Mouse (Mus musculus) cerebellum, adult 9-11 months (tissue): ENCODE results near the gene Fastkd1.
"Not testable (repeated sequence)": the region's sequence is repeated elsewhere in the genome, so short reads cannot be mapped to it uniquely, and the experiment has no call there.

Experiments used
- DNase-seq: peaks from one replicate; pipeline ENCODE4 v3.0.0; 2022

The Fastkd1 gene

DNA sequence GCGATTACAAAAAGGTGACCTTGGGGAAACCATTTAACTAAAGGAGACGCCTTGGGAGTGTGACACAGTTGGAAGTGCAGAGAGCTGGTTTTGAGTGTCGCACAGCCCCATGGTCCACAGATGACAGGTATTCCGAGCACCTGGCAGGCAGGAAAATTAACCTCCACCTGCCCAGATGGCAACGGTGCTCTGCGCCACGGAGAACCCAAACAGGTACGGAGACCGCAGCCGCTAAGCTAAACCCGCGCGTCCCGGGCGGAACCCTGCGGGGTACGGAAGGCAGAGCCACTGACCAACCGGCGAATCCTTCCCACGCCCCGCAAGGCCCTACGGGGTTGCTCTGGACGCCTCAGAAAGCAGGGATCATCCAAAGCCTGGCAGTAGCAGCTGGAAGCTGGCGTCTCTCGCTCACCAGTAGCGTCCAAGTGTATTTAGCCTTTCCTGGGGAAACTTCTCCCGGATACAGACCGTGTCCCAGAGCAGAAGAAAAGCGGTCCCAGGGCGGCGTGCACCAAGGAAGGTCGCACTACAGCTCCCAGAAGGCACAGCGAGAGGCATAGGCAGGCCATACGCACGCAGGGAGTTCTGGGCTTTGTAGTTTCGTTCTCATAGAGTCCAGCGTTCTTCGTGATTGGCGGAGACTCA is at the start of gene Fastkd1:
TSS of gene Fastkd1 (minus strand) at position 536 of the 645 bp plus-strand sequence.
- peak; percentile 89 for DNase-seq

DNA sequence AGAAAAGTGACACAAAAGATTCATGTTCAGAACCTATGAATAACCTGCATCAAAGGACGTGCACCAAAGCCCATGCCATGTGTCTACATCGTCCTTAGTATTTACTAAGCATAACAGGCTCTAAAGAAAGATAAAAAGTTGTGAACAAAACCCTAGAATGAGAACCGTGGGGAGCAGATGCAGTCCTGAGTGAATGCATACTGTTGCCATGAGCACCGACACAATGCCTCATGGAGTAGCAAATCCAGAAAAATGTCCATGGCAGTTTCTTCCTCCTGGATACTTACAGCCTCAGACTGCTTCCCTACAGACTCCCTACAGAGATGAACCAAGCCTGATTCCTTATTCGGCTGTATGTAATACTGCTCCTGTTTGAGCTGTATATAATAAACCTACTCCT is 47.7 kb upstream of the Fastkd1 start:
- DNase-seq: no peak

DNA sequence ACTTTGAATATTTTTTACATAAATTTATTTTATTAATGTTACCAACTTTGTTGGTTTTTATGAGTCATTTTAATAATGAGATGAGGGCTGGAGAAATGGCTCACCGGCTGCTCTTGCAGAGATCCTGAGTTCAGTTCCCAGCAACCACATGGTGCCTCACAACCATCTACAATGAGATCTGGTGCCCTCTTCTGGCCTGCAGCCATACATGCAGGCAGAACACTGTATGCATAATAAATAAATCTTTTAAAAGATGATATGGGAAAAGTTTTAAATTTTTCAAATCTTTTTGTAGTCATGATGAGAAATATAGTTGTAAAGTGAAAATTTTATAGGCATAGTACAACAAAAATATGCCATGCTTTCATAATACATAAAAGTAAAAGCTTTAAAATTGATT is 31.8 kb upstream of the Fastkd1 start:
- no peak for DNase-seq

DNA sequence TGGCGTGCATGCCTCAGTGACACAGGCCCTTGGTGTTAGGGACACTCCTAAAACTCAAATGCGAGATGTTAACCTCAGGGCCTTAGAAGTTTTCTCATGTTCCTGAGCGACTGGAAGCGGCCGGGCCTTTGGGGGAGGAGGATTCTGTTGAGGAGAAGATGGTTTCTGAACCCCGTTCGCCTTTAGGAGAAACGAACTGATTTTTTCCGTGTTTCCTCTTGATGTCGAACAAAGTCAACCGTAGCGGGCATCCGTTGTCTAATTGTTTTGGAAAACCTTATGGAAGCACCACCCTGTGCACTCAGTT is 10.2 kb upstream of the Fastkd1 start:
- no peak for DNase-seq

DNA sequence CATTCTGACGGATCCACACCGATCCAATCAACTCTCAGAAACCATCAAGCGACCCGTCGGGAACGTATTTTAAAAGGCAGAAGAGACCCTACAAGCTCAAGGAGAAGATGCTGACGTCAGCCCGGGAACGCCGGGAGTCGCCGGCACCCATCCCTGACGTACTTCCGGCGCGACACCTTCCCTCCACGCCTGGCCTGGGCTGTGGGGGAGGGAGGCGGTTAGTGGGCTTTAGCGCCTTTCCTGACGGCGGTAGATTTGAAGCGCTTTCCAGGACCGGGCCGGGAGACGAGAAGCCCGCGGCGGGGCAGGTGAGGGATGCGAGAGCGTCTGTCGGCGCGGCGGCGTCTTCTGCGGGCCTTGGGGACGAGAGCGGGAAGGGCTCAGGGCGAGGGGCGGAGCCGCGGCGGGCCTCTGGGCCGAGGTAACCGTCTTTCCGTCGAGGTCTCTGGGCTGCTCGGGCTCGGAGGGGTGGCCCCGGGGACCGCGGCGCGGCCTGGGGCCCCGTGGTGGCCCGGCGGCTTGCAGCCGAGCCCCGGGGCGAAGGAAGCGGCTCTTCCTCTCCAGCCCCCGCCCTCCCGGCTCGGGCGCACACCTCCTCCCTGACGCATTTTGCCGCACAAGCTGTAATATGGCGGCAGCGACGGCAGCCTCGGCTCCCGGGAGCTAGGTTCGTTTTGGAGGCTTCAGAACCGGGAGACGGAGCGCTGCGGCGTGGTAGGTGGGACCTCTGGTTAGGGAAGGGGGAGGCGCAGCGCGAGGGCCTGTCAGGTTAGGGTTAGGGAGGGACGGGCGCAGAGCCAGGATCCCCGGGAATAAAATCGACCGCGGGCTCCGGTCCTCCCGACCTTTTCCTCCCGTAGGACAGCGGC is 9.6 kb upstream of the Fastkd1 start:
- DNase-seq: peak; percentile 92

DNA sequence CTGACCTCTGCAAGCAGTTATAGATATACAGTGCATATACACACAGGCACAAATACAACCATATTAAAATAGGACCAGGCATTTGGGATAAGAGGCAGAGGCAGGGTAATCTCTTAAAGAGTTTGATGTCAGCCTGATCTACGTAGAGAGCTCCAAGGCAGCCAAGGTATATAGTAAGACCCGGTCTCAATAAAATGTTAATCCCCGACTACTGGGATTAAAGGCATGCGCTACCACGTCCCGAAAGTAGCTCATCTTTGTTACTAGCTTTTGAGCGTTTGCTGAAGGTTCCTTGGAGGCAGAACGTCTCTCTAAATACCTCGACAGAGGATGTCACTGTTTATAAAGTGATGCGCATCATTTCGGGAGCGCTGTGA is 8.9 kb upstream of the Fastkd1 start, which contains the start of gene Ppig:
TSS of gene Ppig (plus strand) at position 273 of the 377 bp plus-strand sequence.
- DNase-seq: no peak

DNA sequence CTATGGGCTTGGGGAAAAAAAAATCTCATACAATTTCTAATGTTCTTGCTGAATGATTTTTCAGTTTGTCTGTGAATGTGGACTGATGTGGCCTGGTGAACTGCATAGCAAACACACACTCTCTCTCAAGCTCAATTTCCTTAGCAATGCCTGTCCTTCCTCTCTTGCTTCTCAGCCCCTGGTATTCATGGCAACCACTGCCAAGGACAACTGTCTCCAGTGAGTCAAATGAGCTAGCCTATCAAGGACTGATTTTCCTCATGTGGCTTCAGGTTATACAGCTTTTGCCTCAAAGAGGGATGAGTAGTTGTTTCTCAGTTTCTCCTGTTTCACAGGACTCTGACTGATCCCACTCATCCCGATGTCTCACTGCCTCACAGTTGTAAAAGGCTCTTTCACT is 5.8 kb upstream of the Fastkd1 start:
- no peak for DNase-seq

DNA sequence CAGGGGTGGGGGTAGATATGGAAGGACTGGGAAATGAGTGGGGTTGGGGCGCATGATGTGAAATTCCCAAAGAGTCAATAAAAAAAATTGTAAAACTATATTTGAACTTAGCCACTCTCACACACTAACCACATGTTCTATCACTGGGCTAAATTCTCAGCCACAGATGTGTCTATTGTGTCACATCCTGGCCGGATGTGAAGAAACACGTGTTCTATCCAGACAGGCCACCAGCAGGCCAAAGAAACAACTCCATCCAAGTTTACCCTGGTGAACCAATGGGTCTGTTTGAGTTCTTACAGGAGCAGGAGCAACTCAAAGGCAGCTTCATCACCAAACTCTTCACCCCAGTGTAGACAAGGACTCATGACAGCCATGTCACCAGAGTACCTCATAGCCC is 3.2 kb upstream of the Fastkd1 start:
- DNase-seq: no peak

DNA sequence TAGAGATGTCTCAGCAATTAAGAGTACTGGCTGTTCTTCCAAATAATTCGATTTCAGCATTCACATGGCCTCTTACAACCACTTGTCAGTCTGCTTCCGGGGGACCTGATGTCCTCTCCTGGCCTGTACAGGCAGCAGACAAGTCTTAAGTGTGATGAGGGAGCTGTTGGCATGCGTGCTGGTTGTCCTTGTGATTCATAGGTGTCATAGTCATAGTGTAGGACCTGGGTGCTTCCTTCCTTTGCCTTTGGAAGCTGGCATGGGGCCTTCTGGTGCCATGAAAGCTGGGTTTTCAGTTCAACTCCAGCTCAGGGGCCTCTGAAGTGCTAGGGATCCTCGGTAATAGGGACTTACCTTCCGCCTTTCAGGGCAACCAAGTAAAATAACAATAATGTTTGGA is 810 bp upstream of the Fastkd1 start:
- DNase-seq: peak; percentile 57

DNA sequence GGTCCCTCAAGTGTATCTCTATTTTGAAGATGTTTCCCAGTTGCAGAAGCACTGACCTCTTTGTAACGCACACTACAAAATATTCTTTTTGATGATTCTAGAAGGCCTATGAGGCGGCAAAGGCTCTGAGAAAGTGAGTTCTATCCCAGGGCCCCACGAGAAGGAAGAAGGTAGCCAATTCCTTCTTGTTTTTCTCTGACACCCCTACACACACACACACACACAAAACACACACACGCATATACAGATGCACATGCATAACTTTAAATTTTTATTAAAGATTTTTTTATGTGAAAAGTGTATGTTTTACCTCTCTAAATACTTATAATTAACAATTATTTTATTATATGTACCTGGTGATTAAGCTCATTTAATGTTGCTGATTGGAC is 304 bp upstream of the Fastkd1 start:
- no peak for DNase-seq

DNA sequence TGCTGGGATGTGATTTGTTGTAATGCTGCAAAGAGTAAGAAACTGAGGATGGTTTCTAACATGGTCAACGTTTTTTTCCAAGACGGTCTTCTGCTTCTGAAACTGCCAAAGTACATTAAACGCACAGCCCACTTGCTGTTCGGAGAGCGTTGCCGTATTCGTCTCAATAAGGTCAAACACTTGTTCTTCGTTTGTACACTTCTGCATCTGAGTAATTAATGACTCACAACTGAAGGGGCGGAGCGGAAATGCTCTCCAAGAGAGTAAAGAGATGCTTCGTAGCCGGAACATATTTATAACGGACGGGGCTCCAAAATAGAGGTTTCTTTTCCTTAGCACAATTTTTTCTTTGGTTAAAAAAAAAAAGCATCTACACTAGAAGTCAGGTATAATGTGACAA is 1.1 kb downstream of the Fastkd1 start:
- peak; percentile 19 for DNase-seq

DNA sequence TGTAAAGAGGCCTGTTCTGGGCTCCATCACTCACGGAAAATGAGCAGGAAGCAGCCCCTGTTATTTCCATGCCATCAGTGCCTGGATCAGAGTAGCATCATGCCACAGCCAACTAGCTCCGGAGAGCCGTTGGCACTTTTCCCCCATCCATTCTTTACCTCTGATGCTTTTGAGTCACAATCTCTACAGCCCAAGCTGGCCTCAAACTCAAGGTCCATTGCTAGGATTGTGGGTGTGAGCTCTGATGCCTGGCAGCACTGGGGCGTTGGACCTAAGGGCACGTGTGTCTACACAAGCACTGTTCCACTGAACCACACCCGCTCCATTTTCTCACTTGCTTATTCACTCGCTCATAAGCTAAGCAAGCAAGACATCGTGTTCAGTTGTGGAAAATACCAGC is 12.9 kb downstream of the Fastkd1 start:
- no peak for DNase-seq

DNA sequence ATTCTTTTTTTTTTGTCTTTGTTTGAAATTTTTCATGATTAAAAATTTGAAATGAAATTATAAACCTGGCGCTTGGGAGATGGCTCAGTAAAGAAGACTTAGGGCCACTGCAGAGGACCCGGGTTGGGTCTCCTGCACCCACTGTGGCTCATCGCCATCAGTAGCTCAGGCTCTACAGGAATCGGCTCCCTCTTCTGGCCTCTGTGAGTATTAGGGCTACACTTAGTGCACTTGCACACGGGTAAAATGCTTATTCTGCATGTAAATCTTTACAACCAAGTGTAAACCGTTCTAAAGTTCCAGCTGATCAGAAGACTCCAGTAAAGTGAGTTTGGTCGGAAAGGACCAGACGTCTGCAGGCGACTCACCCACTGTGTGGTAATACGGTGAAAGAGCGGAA is 19.8 kb downstream of the Fastkd1 start:
- DNase-seq: no peak

DNA sequence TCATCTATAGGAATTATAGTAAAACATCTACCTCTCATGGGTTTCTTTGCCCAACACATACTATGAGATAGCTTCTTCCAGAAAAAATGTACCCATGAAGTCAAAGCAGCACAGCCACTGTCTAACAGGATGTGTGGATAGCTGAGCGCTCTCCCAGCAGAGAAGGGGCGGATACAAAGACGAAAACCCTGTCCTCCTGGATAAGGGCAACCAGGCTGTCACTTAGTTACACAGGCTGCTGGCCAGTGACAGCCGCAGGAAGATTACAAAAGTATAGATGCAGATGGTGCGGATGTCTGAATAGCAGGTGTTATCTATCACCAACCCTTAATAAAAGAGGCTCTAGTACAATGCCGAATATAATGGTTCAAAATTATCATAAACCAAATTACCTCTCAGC is 22.5 kb downstream of the Fastkd1 start:
- DNase-seq: no peak

DNA sequence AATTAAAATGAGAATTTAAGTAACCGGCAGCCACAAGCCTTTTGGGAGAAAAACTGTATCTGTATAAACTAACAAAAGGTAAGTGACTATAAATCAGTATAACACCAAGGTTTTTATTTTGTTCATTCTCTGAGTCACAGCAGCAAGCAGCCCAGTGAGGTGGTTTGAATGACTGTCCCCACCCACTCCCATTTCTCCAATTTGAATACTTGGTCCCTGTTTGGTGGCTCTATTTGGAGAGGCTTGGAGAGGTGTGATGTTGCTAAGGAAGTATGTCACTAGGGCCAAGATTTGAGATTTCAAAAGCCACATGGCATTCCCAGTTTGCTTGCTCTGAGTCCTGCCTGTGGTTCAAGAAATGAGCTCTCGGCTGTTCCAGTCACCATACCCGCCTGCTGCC is 23.1 kb downstream of the Fastkd1 start:
- DNase-seq: no peak

DNA sequence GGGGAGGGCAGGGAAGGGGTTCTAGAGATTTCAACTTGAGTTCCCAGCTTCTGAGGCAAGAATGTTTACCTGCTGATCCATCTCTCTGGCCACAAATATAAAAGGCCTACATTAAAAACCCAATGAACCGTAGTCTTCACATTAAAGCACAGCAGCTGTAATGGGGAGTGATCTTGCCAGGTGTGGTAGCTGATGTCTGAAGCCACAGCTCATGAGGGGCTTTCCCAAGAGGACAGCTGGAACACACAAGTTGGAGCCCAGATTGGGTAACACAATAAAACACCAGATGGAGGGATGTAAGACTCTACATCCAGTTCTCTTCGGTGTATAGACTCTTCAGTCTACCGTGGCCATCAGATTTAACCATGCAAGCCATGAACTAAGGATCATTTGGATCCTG is 28.8 kb downstream of the Fastkd1 start:
- no peak for DNase-seq

DNA sequence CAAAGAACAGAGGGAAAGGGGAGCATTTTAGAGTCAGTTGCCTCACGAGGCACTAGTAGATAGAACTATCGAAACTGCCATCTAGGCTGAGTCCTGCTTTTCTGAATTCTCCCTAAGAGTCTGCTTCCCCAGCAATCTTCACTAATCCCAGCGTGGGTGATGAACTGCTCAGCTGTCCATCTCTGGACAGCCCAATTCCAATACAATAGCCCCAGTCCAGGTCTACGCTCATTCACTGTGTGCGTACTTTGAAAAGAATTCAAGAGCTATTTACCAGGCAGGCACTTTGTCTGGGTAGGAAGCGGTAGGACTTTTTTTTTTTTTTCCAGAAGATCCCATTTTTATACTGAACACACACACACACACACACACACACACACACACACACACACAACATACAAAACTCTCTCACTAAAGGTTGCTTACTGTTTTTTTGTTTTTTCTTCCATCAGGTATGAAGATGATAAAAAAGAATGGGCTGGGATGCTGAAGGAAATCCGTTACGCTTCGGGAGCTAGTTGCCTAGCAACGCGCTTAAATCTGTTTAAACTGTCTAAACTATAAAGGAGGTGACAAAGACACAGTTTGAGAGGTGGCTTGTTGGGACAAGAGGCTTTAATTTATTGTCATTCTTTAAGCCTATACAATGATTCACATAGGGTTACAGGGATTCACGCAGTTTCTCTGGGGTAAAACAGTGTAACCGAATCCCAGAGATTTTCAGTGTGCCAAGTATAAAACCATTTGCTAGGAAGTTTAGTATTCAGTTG is 30.1 kb downstream of the Fastkd1 start:
- no peak for DNase-seq

DNA sequence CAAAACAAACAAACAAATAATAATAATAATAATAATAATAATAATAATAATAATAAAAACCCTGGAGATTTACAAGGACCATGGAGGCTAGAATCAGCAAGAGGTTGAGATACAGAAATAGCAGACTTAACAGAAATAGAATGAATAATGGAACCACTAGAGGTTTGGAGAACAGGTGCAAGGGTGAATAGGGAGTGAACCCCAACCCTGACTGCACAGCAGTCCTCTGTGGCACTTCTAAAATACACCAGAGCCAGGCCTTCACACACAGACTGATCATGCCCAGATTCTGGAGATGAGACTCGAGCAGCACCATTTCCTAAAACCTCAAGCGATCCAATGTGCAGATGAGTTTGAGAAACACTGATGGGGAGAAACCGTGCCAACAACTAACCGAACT is 31.4 kb downstream of the Fastkd1 start:
- no peak for DNase-seq

DNA sequence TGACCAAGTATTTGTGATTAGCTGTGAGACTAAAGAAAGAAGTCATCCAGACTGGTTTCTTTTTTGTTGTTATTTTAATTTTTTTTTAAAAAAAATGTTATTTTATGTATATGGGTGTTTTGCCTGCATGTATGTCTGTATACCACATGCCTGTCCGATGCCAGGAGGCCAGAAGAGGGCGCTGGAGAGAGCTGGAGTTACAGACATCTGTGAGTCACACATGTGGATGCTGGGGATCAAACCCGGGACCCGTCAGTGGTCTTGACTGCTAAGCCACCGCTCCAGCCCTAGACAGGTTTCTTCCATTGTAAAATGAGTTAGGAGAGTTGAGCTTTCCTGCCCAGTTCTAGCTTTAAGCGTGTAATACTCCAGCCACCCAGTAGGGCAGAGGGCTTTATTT is 33.3 kb downstream of the Fastkd1 start:
- no peak for DNase-seq

DNA sequence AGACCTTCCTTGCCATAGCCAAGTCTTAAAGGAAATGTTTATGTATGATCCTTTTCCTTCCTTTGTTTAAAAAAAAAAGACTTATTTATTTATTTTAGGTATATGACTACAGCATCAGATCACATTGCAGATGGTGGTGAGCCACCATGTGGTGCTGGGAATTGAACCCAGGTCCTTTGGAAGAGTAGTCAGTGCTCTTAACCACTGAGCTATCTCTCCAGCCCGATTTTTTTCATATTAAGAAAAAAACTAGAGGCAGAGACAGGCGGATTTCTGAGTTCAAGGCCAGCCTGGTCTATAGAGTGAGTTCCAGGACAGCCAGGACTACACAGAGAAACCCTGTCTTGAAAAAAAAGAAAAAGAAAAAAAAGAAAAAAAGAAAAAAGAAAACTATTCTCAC is 36.1 kb downstream of the Fastkd1 start:
- DNase-seq: not testable (repeated sequence)

DNA sequence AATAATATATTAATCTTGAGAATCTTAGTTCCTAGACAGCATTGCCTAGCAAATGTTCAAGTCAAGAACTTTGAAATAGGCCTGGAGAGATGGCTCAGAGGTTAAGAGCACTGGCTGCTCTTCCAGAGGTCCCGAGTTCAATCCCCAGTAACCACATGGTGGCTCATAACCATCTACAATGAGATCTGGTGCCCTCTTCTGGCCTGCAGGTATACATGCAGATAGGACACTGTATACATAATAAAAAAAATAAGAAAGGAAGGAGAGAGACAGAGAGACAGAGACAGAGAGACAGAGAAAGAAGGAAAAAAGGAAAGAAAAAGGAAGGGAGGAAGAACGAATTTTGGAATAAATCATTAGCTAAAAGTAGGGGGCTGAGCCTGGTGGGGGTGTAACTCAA is 36.6 kb downstream of the Fastkd1 start:
- no peak for DNase-seq

DNA sequence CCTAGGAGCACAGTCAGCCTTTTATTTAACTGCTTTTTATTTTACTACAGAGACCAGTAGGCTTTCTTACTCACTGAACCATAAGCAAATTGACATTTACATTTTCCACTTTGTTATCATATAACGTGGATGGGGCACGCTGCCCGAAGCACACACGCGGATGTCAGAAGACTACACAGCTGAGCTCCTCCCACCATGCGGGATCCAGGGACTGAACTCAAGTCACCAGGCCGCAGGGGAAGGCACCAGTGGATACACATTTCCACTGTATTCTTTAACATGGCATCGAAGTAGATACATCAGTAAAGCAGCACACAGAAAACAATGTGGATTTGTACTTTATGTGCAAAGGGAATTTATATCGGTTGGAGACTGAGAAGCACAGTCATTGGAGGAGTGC is 38.0 kb downstream of the Fastkd1 start:
- DNase-seq: no peak

DNA sequence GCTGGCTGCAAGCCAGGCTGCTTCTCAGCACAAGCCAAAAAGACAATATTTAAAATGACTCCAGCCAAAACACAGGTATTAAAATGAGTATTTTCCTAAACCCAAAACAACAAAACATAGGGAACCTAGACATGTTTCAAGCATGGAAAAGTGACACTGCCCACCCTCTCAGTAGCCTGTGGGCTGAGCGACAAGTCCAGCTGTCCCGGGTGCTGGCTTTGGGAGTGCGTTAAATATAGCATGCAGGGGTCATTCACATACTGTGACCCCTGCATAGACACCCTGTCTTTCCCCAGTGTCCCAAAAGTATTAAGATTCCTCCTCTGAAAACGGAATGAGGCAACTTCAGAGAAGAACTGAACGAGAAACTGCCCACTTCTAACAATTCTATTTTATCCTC is 39.6 kb downstream of the Fastkd1 start:
- DNase-seq: no peak

DNA sequence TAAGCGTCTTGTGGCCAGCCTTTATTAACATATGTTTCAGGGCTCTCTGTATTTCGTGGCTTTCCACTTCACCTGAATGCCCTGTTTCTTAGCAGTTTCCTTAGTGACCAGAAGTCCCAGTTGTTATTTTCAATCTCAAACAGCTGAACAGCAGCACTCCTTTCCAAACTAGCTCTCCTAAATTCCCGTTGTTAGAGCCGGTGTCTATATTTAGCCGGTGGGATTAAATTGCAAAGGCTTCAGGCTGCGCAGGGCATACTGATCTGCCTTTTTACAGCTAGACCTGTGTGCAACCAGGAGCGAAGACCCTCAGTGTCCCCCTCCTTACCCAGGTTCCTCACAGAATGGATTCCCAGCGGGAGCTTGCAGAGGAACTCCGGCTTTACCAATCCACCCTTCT is 43.5 kb downstream of the Fastkd1 start, which contains the start of gene Klhl41:
TSS of gene Klhl41 (plus strand) at position 268 of the 400 bp plus-strand sequence.
- no peak for DNase-seq
